Comparison of ENCODE assay signal across 7 mouse cellular contexts in the genomic region with DNA sequence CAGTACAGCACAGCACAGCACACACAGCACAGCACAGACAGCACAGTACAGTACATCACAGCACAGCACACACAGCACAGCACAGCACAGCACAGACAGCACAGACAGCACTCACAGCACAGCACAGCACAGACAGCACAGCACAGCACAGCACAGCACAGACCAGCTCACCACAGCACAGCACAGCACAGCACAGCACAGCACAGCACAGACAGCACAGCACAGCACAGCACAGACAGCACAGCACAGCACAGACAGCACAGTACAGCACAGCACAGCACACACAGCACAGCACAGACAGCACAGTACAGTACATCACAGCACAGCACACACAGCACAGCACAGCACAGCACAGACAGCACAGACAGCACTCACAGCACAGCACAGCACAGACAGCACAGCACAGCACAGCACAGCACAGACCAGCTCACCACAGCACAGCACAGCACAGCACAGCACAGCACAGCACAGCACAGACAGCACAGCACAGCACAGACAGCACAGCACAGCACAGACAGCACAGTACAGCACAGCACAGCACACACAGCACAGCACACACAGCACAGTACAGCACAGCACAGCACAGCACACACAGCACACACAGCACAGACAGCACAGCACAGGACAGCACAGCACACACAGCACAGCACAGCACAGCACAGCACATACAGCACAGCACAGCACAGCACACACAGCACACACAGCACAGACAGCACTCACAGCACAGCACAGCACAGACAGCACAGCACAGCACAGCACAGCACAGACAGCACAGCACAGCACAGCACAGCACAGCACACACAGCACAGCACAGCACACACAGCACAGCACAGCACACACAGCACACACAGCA. TPM values are rescaled to one million over a fixed set of nuclear protein-coding genes. Genes with fewer than 3 reads are reported as not detected.
A peak's percentile ranks its signal among the peaks of the same experiment; 100 is the strongest.
DNase-seq lines count a peak whose midpoint lies in the region; ATAC-seq and TF ChIP-seq lines count a peak whose summit lies in the region.
"Not testable (repeated sequence)": the region's sequence is repeated elsewhere in the genome, so short reads cannot be mapped to it uniquely, and the experiment has no call there.

No protein-coding gene starts in this region.

- not testable (repeated sequence) for H3K9ac ChIP-seq in embryonic facial prominence, embryonic 13.5 days; hindbrain, embryonic 12.5 days; kidney, postnatal 0 days (ENCODE audit: low read depth, low read length); lung, embryonic 15.5 days; midbrain, embryonic 13.5 days (replicated peaks)

- H3K9me3 ChIP-seq in embryonic facial prominence, embryonic 13.5 days; hindbrain, embryonic 12.5 days (replicated peaks); kidney, postnatal 0 days (replicated peaks; ENCODE audit: low read length); lung, embryonic 15.5 days; midbrain, embryonic 13.5 days: not testable (repeated sequence)

- TF ChIP-seq CTCF in kidney, postnatal 0 days (IDR thresholded peaks at IDR 0.05; ENCODE audit: low read depth): not testable (repeated sequence)

- not testable (repeated sequence) for H3K36me3 ChIP-seq in embryonic facial prominence, embryonic 13.5 days; hindbrain, embryonic 12.5 days; kidney, postnatal 0 days (ENCODE audit: insufficient read depth, low read length); lung, embryonic 15.5 days; midbrain, embryonic 13.5 days

- H3K4me3 ChIP-seq in embryonic facial prominence, embryonic 13.5 days; hindbrain, embryonic 12.5 days; kidney, postnatal 0 days (replicated peaks; ENCODE audit: low read depth, low read length); lung, embryonic 15.5 days; midbrain, embryonic 13.5 days (replicated peaks): not testable (repeated sequence)

- not testable (repeated sequence) for H3K4me2 ChIP-seq in embryonic facial prominence, embryonic 13.5 days; hindbrain, embryonic 12.5 days (replicated peaks); kidney, postnatal 0 days (ENCODE audit: low read length); lung, embryonic 15.5 days; midbrain, embryonic 13.5 days (replicated peaks)

- H3K4me1 ChIP-seq in embryonic facial prominence, embryonic 13.5 days; hindbrain, embryonic 12.5 days; kidney, postnatal 0 days (replicated peaks; ENCODE audit: insufficient read depth, low read length); lung, embryonic 15.5 days; midbrain, embryonic 13.5 days (replicated peaks): not testable (repeated sequence)

- peak; percentile 78; the same call in 1 of the 2 replicates for ATAC-seq in embryonic facial prominence, embryonic 13.5 days (ENCODE audit: insufficient number of reproducible peaks, insufficient read depth, low FRiP score, low TSS enrichment, low read depth)
- ATAC-seq in granulocyte monocyte progenitor cell, adult 5-6 weeks (replicated peaks; ENCODE audit: poor library complexity, severe bottlenecking): peak; percentile 58
- peak; percentile 80 for ATAC-seq in hindbrain, embryonic 12.5 days (ENCODE audit: low FRiP score)
- peak; percentile 49 for ATAC-seq in kidney, postnatal 0 days (replicated peaks; ENCODE audit: low FRiP score, low read depth)
- peak; percentile 70 for ATAC-seq in lung, embryonic 15.5 days (ENCODE audit: borderline replicate concordance, extremely low read depth, low FRiP score, low TSS enrichment)
- peak; percentile 89 for ATAC-seq in midbrain, embryonic 13.5 days
- peak; percentile 61 for ATAC-seq in neutrophil, adult 5-6 weeks (ENCODE audit: extremely low read depth, insufficient number of reproducible peaks, low FRiP score, poor library complexity, severe bottlenecking)

- not testable (repeated sequence) for H3K27ac ChIP-seq in embryonic facial prominence, embryonic 13.5 days; hindbrain, embryonic 12.5 days; kidney, postnatal 0 days; lung, embryonic 15.5 days; midbrain, embryonic 13.5 days

- DNase-seq in kidney, postnatal 0 days (ENCODE audit: low spot score): not testable (repeated sequence)

- not testable (repeated sequence) for H3K27me3 ChIP-seq in embryonic facial prominence, embryonic 13.5 days; hindbrain, embryonic 12.5 days; kidney, postnatal 0 days (ENCODE audit: insufficient read depth, low read length); lung, embryonic 15.5 days; midbrain, embryonic 13.5 days

RNA-seq across cellular contexts. Expression of gene Zfp825, which starts 35.0 kb away (rescaled TPM):
- 24.6 and 27.1 TPM in 2 replicates for polyA plus RNA-seq in embryonic facial prominence, embryonic 13.5 days (2015; fragmentation: Nextera tagmentation; extraction: Ambion mirVana)
- total RNA-seq in granulocyte monocyte progenitor cell, adult 5-6 weeks (2014; fragmentation: Nextera tagmentation): 10.4 and 13.9 TPM in 2 replicates
- 13.1 and 13.7 TPM in 2 replicates for total RNA-seq in granulocyte monocyte progenitor cell, adult 5-6 weeks (2017)
- 20.5 and 21.1 TPM in 2 replicates for polyA plus RNA-seq in hindbrain, embryonic 12.5 days (2016; fragmentation: Nextera tagmentation; extraction: Ambion mirVana)
- polyA plus RNA-seq in kidney, postnatal 0 days (2015; fragmentation: Nextera tagmentation; extraction: Ambion mirVana): 18.7 and 21.6 TPM in 2 replicates
- 22.8 and 22.9 TPM in 2 replicates for polyA plus RNA-seq in lung, embryonic 15.5 days (2015; fragmentation: Nextera tagmentation; extraction: Ambion mirVana)
- 21.4 and 22.2 TPM in 2 replicates for polyA plus RNA-seq in midbrain, embryonic 13.5 days (2015; fragmentation: Nextera tagmentation; extraction: Ambion mirVana)
- 12.8 and 14.6 TPM in 2 replicates for total RNA-seq in neutrophil, adult 5-6 weeks (2017)
